Mouse (Mus musculus) neural tube, embryonic 12.5 days (tissue): ENCODE measurements at regions not wholly inside any gene's neighbourhood (a gene's known extent, or its start where the extent isn't known, plus 50 kb on each side); places are given as distances from the start of the nearest gene placed in this dataset.
A peak's percentile ranks its signal among the peaks of the same experiment; 100 is the strongest.

Experiments
- ATAC-seq: fragments of 200-750 bp; cut with Nextera tagmentation; 2 replicates; pipeline ENCODE4 v1.8.0; 2017; ENCODE audit warnings: low read depth, mild to moderate bottlenecking, moderate TSS enrichment, moderate library complexity; ENCODE audit not compliant: low FRiP score
- H3K27ac ChIP-seq: fragments of 300-500 bp; sonication (generic); 2 replicates; pipeline ENCODE4 v1.5.1; 2016
- H3K27me3 ChIP-seq: fragments of 300-500 bp; sonication (generic); replicated peaks from 2 replicates; pipeline ENCODE4 v1.6.1; 2016; ENCODE audit warnings: mild to moderate bottlenecking
- H3K36me3 ChIP-seq: fragments of 300-500 bp; sonication (generic); 2 replicates; pipeline ENCODE4 v1.6.1; 2016; ENCODE audit warnings: mild to moderate bottlenecking
- H3K4me1 ChIP-seq: fragments of 300-500 bp; sonication (generic); 2 replicates; pipeline ENCODE4 v1.6.1; 2016
- H3K4me2 ChIP-seq: fragments of 300-500 bp; sonication (generic); replicated peaks from 2 replicates; pipeline ENCODE4 v1.6.1; 2016; ENCODE audit warnings: mild to moderate bottlenecking
- H3K4me3 ChIP-seq: fragments of 300-500 bp; sonication (generic); 2 replicates; pipeline ENCODE4 v1.5.1; 2016
- H3K9ac ChIP-seq: fragments of 300-500 bp; sonication (generic); 2 replicates; pipeline ENCODE4 v1.6.1; 2016; ENCODE audit warnings: mild to moderate bottlenecking
- H3K9me3 ChIP-seq: fragments of 300-500 bp; sonication (generic); 2 replicates; pipeline ENCODE4 v1.6.1; 2016; ENCODE audit warnings: mild to moderate bottlenecking
- whole genome bisulfite sequencing: fragments of 180-500 bp; shearing (Covaris S2); methylation state at CpG from one replicate; pipeline ENCODE4 v1.1.7; 2016; 5-methylcytosine and 5-hydroxymethylcytosine counted together

DNA sequence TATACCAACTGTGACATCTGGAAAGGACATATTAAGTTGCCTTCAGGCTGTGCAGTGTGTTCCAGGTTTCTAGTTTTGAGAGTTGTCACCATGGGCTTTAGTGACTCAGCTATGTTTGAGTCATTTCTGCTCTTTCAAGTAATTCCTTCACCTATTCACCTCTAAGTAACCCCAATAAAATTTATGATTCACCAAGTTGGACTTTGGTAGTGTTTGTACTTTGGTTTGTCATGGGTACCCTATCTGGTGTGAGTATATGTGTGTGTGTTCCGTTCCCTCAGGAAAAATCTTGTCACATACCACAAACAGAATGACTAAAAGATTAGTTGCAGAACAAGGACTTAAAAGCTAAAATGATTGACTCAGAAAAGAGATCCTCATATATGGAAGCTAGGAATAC is 76.8 kb upstream of the Crbn start:
- WGBS, result 95% methylated on average over 1 of the region's 1 CpGs
- Histone ChIP-seq H3K9ac (no peak overlapping the region), H3K27me3 (no peaks in the 10 kb centered on the region), H3K4me2 (no peak overlapping the region), H3K4me1 (no peaks in the 10 kb centered on the region), H3K27ac (no peak overlapping the region), H3K9me3 (peaks cover 2% of the 10 kb centered on the region; the same call in 1 of the 2 replicates), H3K36me3 (no peaks in the 10 kb centered on the region), H3K4me3 (no peak overlapping the region)
- ATAC-seq, result no peak

DNA sequence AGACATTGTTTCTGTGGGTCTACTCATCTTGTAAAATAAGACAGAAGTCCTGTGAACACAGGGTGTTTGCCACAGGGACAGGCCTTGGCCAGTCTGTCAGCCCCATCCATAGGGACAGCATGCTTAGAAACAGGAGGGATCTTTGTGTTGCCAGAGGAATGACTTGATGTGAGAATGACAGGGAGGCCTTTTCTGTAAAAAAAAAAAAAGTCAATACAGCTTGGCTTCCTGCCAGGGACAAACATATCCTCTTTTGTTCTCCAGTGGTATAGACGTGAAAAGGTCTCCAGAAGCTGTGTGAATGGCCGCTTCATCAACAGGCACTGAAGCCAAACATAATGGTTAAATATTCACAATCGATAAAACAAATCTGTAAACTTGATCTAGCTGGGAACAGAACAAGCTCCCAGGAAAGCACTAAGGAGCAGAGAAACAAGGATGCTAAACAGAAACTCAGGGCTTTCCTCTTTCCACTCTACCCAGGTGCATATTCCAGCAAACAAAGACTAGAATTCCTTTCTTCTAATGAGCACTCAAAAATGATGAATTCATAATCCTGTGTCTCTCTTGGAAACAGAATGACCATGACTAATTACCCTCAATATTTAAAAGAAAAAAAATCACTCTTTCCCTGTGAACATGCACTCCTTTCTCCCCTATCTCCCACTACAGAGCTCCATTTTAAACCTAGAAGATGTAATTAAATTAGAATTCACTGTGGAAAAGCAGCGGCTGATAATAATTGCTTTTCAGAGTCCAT is 92.2 kb upstream of the Crbn start:
- Histone ChIP-seq H3K36me3 (no peaks in the 10 kb centered on the region), H3K27me3 (no peaks in the 10 kb centered on the region), H3K9ac (no peak overlapping the region), H3K4me2 (no peak overlapping the region), H3K27ac (no peak overlapping the region), H3K4me1 (peaks cover 6% of the 10 kb centered on the region), H3K9me3 (no peaks in the 10 kb centered on the region), H3K4me3 (no peak overlapping the region)
- peak; percentile 65; the same call in 1 of the 2 replicates for ATAC-seq
- WGBS, result 37% methylated on average over 4 of the region's 4 CpGs

DNA sequence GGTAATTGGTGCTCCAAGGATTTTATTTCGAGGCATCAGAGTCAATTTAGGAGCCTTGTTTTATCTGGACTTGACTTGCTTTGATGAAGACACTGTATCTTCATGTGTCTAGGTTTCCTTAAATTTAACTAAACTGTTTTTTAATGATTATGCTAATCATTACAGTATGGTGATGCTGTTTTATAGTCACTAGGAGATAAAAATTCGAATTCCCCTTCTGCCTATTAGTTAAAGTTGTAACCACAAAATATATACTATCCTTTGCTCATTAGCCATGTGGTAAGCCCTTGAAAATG is 92.7 kb upstream of the Crbn start:
- Histone ChIP-seq H3K4me2 (no peak overlapping the region), H3K4me1 (peaks cover 6% of the 10 kb centered on the region), H3K9ac (no peak overlapping the region), H3K27me3 (no peaks in the 10 kb centered on the region), H3K4me3 (no peak overlapping the region), H3K9me3 (no peaks in the 10 kb centered on the region), H3K36me3 (no peaks in the 10 kb centered on the region), H3K27ac (no peak overlapping the region)
- ATAC-seq, result no peak
- WGBS, result 42% methylated on average over 2 of the region's 2 CpGs

DNA sequence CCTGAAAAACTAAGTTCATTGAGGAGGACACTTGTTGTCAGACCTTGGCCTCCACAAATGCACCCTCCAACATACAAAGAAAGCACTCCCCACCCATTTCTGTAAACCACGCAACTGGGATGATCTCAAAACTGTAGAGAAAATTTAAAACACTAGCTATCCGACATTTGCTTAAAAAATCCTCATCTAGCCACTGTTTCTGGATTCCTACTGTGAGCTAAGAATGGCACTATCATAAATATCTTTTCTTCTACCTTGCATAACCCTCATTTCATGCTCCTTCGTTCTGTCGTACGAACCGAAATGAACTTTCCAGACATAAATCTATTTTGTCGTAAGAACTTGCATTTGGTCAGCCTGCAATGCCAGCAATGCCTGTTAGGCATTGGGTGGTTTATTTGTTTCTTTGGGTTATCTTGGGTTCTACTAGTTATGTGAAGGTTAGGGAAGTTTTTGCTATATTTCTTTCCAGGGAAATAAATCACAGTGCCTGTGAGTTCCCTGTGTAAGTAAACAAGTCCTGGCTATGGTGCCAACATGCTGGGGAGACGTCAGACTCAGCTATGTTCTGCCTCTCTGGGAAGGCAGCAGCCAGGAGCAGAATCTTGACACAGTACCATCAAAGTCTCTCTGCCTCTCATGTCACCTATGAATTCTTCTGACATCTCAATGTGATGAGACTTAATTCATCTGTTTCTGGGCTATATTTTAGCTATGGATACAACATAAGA is 104.2 kb upstream of the Crbn start:
- Histone ChIP-seq H3K9me3 (no peaks in the 10 kb centered on the region), H3K27ac (no peak overlapping the region), H3K4me1 (no peaks in the 10 kb centered on the region), H3K9ac (no peak overlapping the region), H3K4me2 (no peak overlapping the region), H3K36me3 (no peaks in the 10 kb centered on the region), H3K4me3 (no peak overlapping the region), H3K27me3 (no peaks in the 10 kb centered on the region)
- WGBS, result 73% methylated on average over 8 of the region's 8 CpGs
- ATAC-seq, result no peak

- no peak for ATAC-seq
- 86% methylated on average over 2 of the region's 2 CpGs for WGBS
These were observed 115.2 kb upstream of the Crbn start for GRCm38 (mm10) chr6:106915121-106915520.

GRCm38 (mm10) chr6:106916683-106917289 is 116.9 kb upstream of the Crbn start:
- no peak overlapping the region for H3K27ac ChIP-seq
- ATAC-seq, result no peak
- no peak overlapping the region for H3K4me3 ChIP-seq
- H3K36me3 ChIP-seq, result no peaks in the 10 kb centered on the region
- no peak overlapping the region for H3K4me2 ChIP-seq
- no peak overlapping the region for H3K9ac ChIP-seq
- no peaks in the 10 kb centered on the region for H3K27me3 ChIP-seq
- H3K9me3 ChIP-seq, result no peaks in the 10 kb centered on the region
- no peaks in the 10 kb centered on the region for H3K4me1 ChIP-seq
- WGBS, result 91% methylated on average over 3 of the region's 3 CpGs

More at GRCm38 (mm10) chr6:106915121-106915520, 115.2 kb upstream of the Crbn start:
- no peaks in the 10 kb centered on the region for H3K36me3 ChIP-seq
- H3K9ac ChIP-seq, result no peak overlapping the region
- no peaks in the 10 kb centered on the region for H3K9me3 ChIP-seq
- no peak overlapping the region for H3K27ac ChIP-seq
- no peaks in the 10 kb centered on the region for H3K4me1 ChIP-seq
- H3K4me3 ChIP-seq, result no peak overlapping the region
- no peak overlapping the region for H3K4me2 ChIP-seq
- H3K27me3 ChIP-seq, result no peaks in the 10 kb centered on the region

DNA sequence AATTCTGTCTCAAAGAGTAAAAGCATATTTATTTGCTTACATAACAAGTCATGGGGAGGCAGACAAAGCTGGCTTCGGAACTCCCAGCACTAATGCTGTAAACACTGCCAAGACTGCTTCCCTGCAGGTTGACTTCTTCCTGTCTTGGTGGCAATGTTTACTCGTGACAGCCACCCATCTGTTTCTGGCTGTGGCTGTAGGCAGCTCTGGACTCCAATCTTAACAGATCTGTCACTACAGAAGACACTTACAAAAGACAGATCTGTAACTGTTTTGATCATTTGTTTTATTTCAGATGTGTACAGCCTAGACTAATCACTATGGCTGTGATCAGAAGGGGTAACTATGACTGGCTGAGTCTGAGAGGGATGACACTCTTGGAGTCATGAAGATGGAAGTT is 121.1 kb upstream of the Crbn start:
- Histone ChIP-seq H3K36me3 (no peaks in the 10 kb centered on the region), H3K4me3 (no peak overlapping the region), H3K4me2 (no peak overlapping the region), H3K9me3 (no peaks in the 10 kb centered on the region), H3K27me3 (no peaks in the 10 kb centered on the region), H3K27ac (no peak overlapping the region), H3K9ac (no peak overlapping the region), H3K4me1 (no peaks in the 10 kb centered on the region)
- WGBS, result 64% methylated on average over 2 of the region's 2 CpGs
- ATAC-seq, result no peak

- Histone ChIP-seq H3K9me3 (no peaks in the 10 kb centered on the region), H3K27ac (no peak overlapping the region), H3K4me2 (no peak overlapping the region), H3K4me1 (no peaks in the 10 kb centered on the region), H3K36me3 (no peaks in the 10 kb centered on the region), H3K9ac (no peak overlapping the region), H3K4me3 (no peak overlapping the region), H3K27me3 (no peaks in the 10 kb centered on the region)
- no peak for ATAC-seq
- WGBS, result 80% methylated on average over 2 of the region's 2 CpGs
These were observed 125.6 kb upstream of the Crbn start for GRCm38 (mm10) chr6:106925486-106925885.

DNA sequence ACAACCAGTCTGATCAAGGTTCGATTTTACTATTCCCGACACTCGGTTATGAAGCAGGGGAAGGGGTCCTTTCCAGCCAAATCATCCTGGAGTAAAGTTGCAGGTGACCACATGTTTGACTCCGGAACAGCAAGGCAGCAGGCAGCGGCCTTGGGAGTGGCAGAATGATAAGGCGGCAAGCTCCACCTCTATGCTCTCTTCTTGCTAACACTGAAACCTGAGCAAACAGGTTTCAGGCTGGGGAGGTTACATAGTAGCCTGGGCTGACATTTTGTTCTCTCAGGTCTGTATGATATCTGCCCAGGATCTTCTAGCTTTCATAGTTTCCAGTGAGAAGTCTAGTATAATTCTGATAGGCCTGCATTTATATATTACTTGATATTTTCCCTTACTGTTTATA is 133.7 kb upstream of the Crbn start:
- Histone ChIP-seq H3K4me1 (no peaks in the 10 kb centered on the region), H3K4me3 (no peak overlapping the region), H3K36me3 (no peaks in the 10 kb centered on the region), H3K27ac (no peak overlapping the region), H3K9me3 (no peaks in the 10 kb centered on the region), H3K27me3 (no peaks in the 10 kb centered on the region), H3K9ac (no peak overlapping the region), H3K4me2 (no peak overlapping the region)
- no peak for ATAC-seq
- 89% methylated on average over 6 of the region's 6 CpGs for WGBS

GRCm38 (mm10) chr6:106946227-106946927 is 146.5 kb upstream of the Crbn start:
- Histone ChIP-seq H3K9me3 (no peaks in the 10 kb centered on the region), H3K36me3 (no peaks in the 10 kb centered on the region), H3K4me2 (no peak overlapping the region), H3K4me1 (no peaks in the 10 kb centered on the region), H3K9ac (no peak overlapping the region), H3K27ac (no peak overlapping the region), H3K4me3 (no peak overlapping the region), H3K27me3 (no peaks in the 10 kb centered on the region)
- WGBS, result 71% methylated on average over 3 of the region's 3 CpGs
- no peak for ATAC-seq

DNA sequence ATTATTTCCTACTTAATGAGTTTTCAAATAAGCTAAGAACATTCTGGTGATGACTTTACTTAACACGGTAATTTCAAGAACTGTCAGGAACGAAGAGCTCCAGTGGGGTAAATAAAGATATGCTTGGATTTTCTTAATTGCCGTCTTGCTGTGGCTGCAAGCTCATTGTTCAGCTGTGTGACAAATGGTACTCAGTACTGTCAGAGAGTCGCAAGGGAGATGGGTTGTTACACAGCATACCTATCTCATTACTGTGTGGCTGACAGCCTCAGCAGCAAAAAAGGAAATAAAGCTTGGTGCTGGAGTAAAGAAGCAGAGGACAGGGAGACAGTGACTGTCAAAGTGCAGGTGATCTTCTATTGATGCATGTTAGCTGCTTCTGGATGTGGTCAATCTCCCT is 151.0 kb upstream of the Crbn start:
- no peak overlapping the region for H3K4me3 ChIP-seq
- no peak for ATAC-seq
- H3K4me2 ChIP-seq, result no peak overlapping the region
- H3K36me3 ChIP-seq, result no peaks in the 10 kb centered on the region
- no peaks in the 10 kb centered on the region for H3K4me1 ChIP-seq
- no peaks in the 10 kb centered on the region for H3K9me3 ChIP-seq
- H3K9ac ChIP-seq, result no peak overlapping the region
- H3K27ac ChIP-seq, result no peak overlapping the region
- H3K27me3 ChIP-seq, result no peaks in the 10 kb centered on the region
- 61% methylated on average over 4 of the region's 4 CpGs for WGBS

- ATAC-seq, result no peak
- Histone ChIP-seq H3K27me3 (no peaks in the 10 kb centered on the region), H3K4me3 (no peak overlapping the region), H3K4me2 (no peak overlapping the region), H3K9ac (no peak overlapping the region), H3K9me3 (no peaks in the 10 kb centered on the region), H3K4me1 (no peaks in the 10 kb centered on the region), H3K36me3 (no peaks in the 10 kb centered on the region), H3K27ac (no peak overlapping the region)
- WGBS, result 86% methylated on average over 2 of the region's 2 CpGs
These were observed 161.4 kb upstream of the Crbn start for GRCm38 (mm10) chr6:106961320-106961719.
